Mouse (Mus musculus) adrenal gland, postnatal 10 days (tissue): ENCODE data around the gene Stag1. TPM values are rescaled to one million over a fixed set of nuclear protein-coding genes. Genes with fewer than 3 reads are reported as not detected.

ENCODE experiments used
- DNase-seq: peaks from one replicate; pipeline ENCODE4 v3.0.0; 2021; ENCODE audit warnings: mixed read lengths
- total RNA-seq, 2 experiments: library from RNA; stranded (reverse); gene quantifications; 2 replicates each; pipeline ENCODE4 v1.2.3; 2021

The Stag1 gene
- total RNA-seq, 2 experiments from 2014 or later, result 41.4 to 47.9 TPM

GRCm38 (mm10) chr9:100605522-100605921 lies 7.9 kb downstream of the Stag1 start:
- DNase-seq, result no peak

GRCm38 (mm10) chr9:100605985-100606554 lies 8.5 kb downstream of the Stag1 start:
- DNase-seq, result peak; percentile 31

- no peak for DNase-seq
Measured at GRCm38 (mm10) chr9:100613501-100614071, 16.0 kb downstream of the Stag1 start.

GRCm38 (mm10) chr9:100616947-100617346 lies 19.3 kb downstream of the Stag1 start:
- DNase-seq, result peak; percentile 65

- no peak for DNase-seq
Measured at GRCm38 (mm10) chr9:100626258-100626657, 28.7 kb downstream of the Stag1 start.

- DNase-seq, result no peak
Measured at GRCm38 (mm10) chr9:100640754-100641153, 43.2 kb downstream of the Stag1 start.

- no peak for DNase-seq
Measured at GRCm38 (mm10) chr9:100641391-100642085, 43.9 kb downstream of the Stag1 start.

- DNase-seq, result no peak
Measured at GRCm38 (mm10) chr9:100642186-100642839, 44.7 kb downstream of the Stag1 start.

GRCm38 (mm10) chr9:100642840-100643697 lies 45.5 kb downstream of the Stag1 start:
- peak; percentile 100 for DNase-seq

- DNase-seq, result peak; percentile 85
Measured at GRCm38 (mm10) chr9:100644071-100644771, 46.6 kb downstream of the Stag1 start.

- DNase-seq, result no peak
Measured at GRCm38 (mm10) chr9:100645026-100645940, 47.7 kb downstream of the Stag1 start.

GRCm38 (mm10) chr9:100646276-100646675 lies 48.7 kb downstream of the Stag1 start:
- DNase-seq, result no peak

GRCm38 (mm10) chr9:100647774-100648323 lies 50.3 kb downstream of the Stag1 start:
- no peak for DNase-seq

GRCm38 (mm10) chr9:100654104-100654503 lies 56.5 kb downstream of the Stag1 start:
- no peak for DNase-seq

GRCm38 (mm10) chr9:100656058-100656457 lies 58.5 kb downstream of the Stag1 start:
- DNase-seq, result no peak

- DNase-seq, result no peak
Measured at GRCm38 (mm10) chr9:100660587-100660986, 63.0 kb downstream of the Stag1 start.

GRCm38 (mm10) chr9:100663473-100664134 lies 66.0 kb downstream of the Stag1 start:
- no peak for DNase-seq

GRCm38 (mm10) chr9:100670151-100670550 lies 72.6 kb downstream of the Stag1 start:
- DNase-seq, result no peak

GRCm38 (mm10) chr9:100679036-100679435 lies 81.4 kb downstream of the Stag1 start:
- no peak for DNase-seq
